Mouse (Mus musculus): ENCODE data around the gene B3gat3. TPM values are rescaled to one million over a fixed set of nuclear protein-coding genes. Genes with fewer than 3 reads are reported as not detected.
"Not testable (repeated sequence)": the region's sequence is repeated elsewhere in the genome, so short reads cannot be mapped to it uniquely, and the experiment has no call there.

Gene B3gat3
- polyA plus RNA-seq (2015; fragmentation: Nextera tagmentation; extraction: Ambion mirVana) = 19.8 and 20.5 TPM in 2 replicates

DNA sequence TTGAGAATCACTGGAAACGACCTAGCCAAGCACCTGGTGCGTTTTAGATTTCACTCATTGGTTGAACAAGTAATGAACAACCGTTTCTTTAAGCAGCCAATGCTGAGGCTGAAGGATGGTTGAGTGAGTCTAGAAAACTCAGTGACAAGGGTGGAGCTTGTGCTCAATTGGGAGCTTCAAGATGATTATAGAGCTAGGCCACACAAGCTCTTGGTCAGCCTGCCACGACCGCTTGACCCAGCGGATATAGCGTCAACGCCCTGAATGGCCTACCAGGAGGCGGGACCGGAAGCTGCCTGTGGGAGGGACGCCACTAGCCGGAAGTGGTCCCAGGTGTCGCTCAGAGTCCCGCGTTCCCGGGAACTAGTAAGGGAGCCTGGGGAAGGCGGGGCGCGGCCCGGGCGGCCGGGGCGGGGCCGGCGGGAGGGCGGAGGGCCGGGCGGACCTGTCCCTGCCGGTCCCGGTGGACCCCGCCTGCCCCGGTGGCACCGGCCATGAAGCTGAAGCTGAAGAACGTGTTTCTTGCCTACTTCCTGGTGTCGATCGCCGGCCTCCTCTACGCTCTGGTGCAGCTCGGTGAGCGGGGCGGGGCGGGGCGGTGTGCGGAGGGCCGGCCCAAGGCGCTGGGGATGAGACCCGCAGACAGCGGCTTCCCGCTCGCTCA lies at the start of gene B3gat3:
TSS of gene B3gat3 (plus strand) at position 302 of the 664 bp plus-strand sequence.
- H3K4me3 ChIP-seq (ENCODE audit: low read depth, low read length) = peak within 1 kb of the TSS; percentile 87
- WGBS (ENCODE audit: insufficient replicate concordance) = under 1% methylated on average over 48 of the region's 50 CpGs
- H3K27ac ChIP-seq (ENCODE audit: low read length) = peak within 1 kb of the TSS; percentile 96
- peaks cover 16% of the 10 kb centered on the region for H3K4me1 ChIP-seq (ENCODE audit: control insufficient read depth, low read depth, low read length)
- peaks cover 12% of the 10 kb centered on the region for H3K36me3 ChIP-seq (ENCODE audit: control insufficient read depth, insufficient read depth)
- H3K27me3 ChIP-seq (ENCODE audit: control insufficient read depth, insufficient read depth, low read depth, low read length) = no peaks in the 10 kb centered on the region
- H3K9me3 ChIP-seq (replicated peaks; ENCODE audit: control insufficient read depth, low read length) = no peaks in the 10 kb centered on the region
- peak; percentile 96 for ATAC-seq (ENCODE audit: low read depth)
- peak within 1 kb of the TSS; percentile 90 for H3K9ac ChIP-seq (ENCODE audit: low read depth, low read length)
- peak within 1 kb of the TSS; percentile 92 for H3K4me2 ChIP-seq (ENCODE audit: low read depth, low read length)

DNA sequence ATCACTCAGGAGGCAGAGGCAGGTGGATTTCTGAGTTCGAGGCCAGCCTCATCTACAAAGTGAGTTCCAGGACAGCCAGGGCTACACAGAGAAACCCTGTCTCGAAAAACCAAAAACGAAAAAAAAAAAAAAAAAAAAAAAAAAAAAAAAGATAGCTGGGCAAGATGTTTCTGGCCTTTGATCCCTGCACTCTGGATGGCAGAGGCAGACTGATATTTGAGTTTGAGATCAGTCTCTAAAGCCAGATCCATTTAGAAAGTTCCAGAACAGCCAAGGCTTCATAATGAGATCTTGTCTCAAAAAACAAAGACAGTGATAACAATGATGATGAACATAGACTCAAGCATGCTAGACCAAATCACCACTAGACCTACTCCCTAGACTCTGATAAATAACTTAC lies 49.8 kb upstream of the B3gat3 start:
- peak overlapping the region; percentile 88 for H3K27ac ChIP-seq (ENCODE audit: low read length)
- not testable (repeated sequence) for H3K9me3 ChIP-seq (replicated peaks; ENCODE audit: control insufficient read depth, low read length); H3K9ac ChIP-seq (ENCODE audit: low read depth, low read length); H3K27me3 ChIP-seq (ENCODE audit: control insufficient read depth, insufficient read depth, low read depth, low read length); ATAC-seq (ENCODE audit: low read depth)
- peak overlapping the region; percentile 97 for H3K4me3 ChIP-seq (ENCODE audit: low read depth, low read length)
- peaks cover 19% of the 10 kb centered on the region for H3K4me1 ChIP-seq (ENCODE audit: control insufficient read depth, low read depth, low read length)
- WGBS (ENCODE audit: insufficient replicate concordance) = 55% methylated on average over 3 of the region's 3 CpGs
- H3K36me3 ChIP-seq (ENCODE audit: control insufficient read depth, insufficient read depth) = peaks cover 16% of the 10 kb centered on the region
- peak overlapping the region; percentile 89 for H3K4me2 ChIP-seq (ENCODE audit: low read depth, low read length)

- H3K27me3 ChIP-seq (ENCODE audit: control insufficient read depth, insufficient read depth, low read depth, low read length) = no peaks in the 10 kb centered on the region
- H3K27ac ChIP-seq (ENCODE audit: low read length) = peak overlapping the region; percentile 88
- no peak for ATAC-seq (ENCODE audit: low read depth)
- H3K4me2 ChIP-seq (ENCODE audit: low read depth, low read length) = peak overlapping the region; percentile 89
- peak overlapping the region; percentile 98 for H3K9ac ChIP-seq (ENCODE audit: low read depth, low read length)
- H3K4me1 ChIP-seq (ENCODE audit: control insufficient read depth, low read depth, low read length) = peaks cover 19% of the 10 kb centered on the region
- peak overlapping the region; percentile 97 for H3K4me3 ChIP-seq (ENCODE audit: low read depth, low read length)
- peaks cover 20% of the 10 kb centered on the region for H3K36me3 ChIP-seq (ENCODE audit: control insufficient read depth, insufficient read depth)
- 25% methylated on average over 9 of the region's 9 CpGs for WGBS (ENCODE audit: insufficient replicate concordance)
- H3K9me3 ChIP-seq (replicated peaks; ENCODE audit: control insufficient read depth, low read length) = no peaks in the 10 kb centered on the region
These were observed 49.3 kb upstream of the B3gat3 start for GRCm38 (mm10) chr19:8870838-8871237.

DNA sequence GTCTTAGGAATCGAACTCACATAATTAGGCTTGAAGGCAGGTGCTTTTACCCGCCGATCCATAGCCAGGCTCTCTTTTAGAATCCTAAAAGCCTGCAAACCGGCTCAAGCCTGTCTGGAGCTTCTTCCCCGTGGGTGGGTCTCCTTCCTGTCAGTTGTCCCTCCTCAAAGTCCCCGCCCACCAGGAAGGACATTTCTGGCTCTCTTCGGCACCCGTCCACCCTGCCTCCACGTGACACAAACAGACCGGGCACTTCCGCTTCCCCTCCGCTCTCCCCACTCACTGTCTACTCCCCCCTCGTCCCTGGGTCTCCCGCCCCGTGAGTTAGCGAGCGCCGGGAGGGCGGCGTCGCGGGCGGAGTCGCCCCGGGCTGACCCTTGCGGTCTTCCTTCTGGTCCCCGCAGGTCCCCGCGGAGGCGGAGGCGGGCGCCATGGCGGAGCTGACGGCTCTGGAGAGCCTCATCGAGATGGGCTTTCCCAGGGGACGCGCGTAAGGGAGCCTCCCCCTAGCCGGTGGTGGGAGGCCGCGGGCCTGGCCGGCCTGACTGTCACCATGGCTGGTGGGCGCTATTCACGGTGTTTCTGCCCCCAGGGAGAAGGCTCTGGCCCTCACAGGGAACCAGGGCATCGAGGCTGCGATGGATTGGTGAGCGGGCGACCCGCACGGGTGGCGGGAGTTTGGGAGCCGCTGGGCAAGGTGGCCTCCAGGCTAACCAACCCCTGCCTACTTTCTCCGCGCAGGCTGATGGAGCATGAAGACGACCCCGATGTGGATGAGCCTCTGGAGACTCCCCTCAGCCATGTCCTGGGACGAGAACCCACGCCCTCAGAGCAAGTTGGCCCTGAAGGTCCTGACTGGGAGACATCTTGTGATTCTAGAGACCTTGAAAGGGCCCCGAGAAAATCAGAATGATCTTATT lies 48.6 kb upstream of the B3gat3 start, which contains the start of gene Ubxn1:
TSS of gene Ubxn1 (plus strand) at position 230 of the 920 bp plus-strand sequence.
- ATAC-seq (ENCODE audit: low read depth) = peak; percentile 98
- WGBS (ENCODE audit: insufficient replicate concordance) = under 1% methylated on average over 59 of the region's 59 CpGs
- Histone ChIP-seq H3K9ac (ENCODE audit: low read depth, low read length) (peak within 1 kb of the TSS; percentile 98), H3K4me3 (ENCODE audit: low read depth, low read length) (peak within 1 kb of the TSS; percentile 97), H3K4me2 (ENCODE audit: low read depth, low read length) (peak within 1 kb of the TSS; percentile 89), H3K27me3 (ENCODE audit: control insufficient read depth, insufficient read depth, low read depth, low read length) (no peaks in the 10 kb centered on the region), H3K27ac (ENCODE audit: low read length) (peak within 1 kb of the TSS; percentile 88), H3K9me3 (replicated peaks; ENCODE audit: control insufficient read depth, low read length) (no peaks in the 10 kb centered on the region), H3K4me1 (ENCODE audit: control insufficient read depth, low read depth, low read length) (peaks cover 19% of the 10 kb centered on the region), H3K36me3 (ENCODE audit: control insufficient read depth, insufficient read depth) (peaks cover 26% of the 10 kb centered on the region)

DNA sequence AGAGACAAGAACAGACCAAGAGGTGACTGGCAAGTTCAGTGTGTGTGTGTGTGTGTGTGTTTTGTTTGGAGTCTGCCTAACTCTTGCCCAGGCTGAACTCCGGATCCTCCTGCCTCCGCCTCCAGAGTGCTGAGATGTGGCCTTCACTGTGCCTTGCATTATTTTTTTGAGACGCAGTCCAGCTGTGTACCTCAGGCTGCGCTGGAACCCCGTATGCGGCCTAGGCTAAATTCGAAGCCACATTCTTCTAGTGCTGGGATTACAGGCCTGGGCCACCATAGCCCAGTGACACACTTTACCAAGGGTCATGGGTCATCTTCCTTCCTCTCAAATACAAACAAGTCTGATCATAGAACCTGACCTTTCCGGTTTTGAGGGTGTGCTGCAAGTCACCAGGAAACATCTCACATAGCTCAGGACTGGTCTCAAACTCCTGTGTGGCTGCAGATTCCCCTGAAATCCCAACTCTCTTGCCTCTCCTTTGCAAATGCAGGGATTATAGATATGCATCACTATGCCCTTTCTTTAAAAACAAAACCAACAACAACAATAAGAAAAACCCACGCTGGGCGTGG lies 47.8 kb upstream of the B3gat3 start:
- peaks cover 31% of the 10 kb centered on the region for H3K36me3 ChIP-seq (ENCODE audit: control insufficient read depth, insufficient read depth)
- no peaks in the 10 kb centered on the region for H3K27me3 ChIP-seq (ENCODE audit: control insufficient read depth, insufficient read depth, low read depth, low read length)
- peak overlapping the region; percentile 98 for H3K9ac ChIP-seq (ENCODE audit: low read depth, low read length)
- peak overlapping the region; percentile 89 for H3K4me2 ChIP-seq (ENCODE audit: low read depth, low read length)
- no peak for ATAC-seq (ENCODE audit: low read depth)
- H3K9me3 ChIP-seq (replicated peaks; ENCODE audit: control insufficient read depth, low read length) = no peaks in the 10 kb centered on the region
- H3K4me3 ChIP-seq (ENCODE audit: low read depth, low read length) = peak overlapping the region; percentile 97
- peak overlapping the region; percentile 88 for H3K27ac ChIP-seq (ENCODE audit: low read length)
- 64% methylated on average over 10 of the region's 10 CpGs for WGBS (ENCODE audit: insufficient replicate concordance)
- H3K4me1 ChIP-seq (ENCODE audit: control insufficient read depth, low read depth, low read length) = peaks cover 19% of the 10 kb centered on the region

DNA sequence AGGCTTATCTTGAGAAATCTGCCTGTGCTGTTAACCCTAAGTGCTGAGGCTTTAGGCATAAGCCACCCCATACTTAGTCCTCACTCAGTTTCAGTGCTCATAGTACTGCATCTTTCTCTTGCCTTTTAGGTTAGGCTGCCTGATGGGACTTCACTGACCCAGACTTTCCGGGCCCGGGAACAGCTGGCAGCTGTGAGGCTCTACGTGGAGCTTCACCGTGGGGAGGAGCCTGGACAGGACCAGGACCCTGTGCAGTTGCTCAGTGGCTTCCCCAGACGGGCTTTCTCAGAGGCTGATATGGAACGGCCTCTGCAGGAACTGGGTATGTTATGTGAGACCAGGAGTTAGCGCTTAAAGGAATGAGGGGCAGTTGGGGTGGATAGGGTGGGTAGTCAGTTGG lies 45.1 kb upstream of the B3gat3 start:
- Histone ChIP-seq H3K27ac (ENCODE audit: low read length) (no peak overlapping the region), H3K27me3 (ENCODE audit: control insufficient read depth, insufficient read depth, low read depth, low read length) (no peaks in the 10 kb centered on the region), H3K9ac (ENCODE audit: low read depth, low read length) (no peak overlapping the region), H3K4me3 (ENCODE audit: low read depth, low read length) (no peak overlapping the region), H3K4me2 (ENCODE audit: low read depth, low read length) (no peak overlapping the region), H3K36me3 (ENCODE audit: control insufficient read depth, insufficient read depth) (peaks cover 31% of the 10 kb centered on the region), H3K4me1 (ENCODE audit: control insufficient read depth, low read depth, low read length) (peaks cover 28% of the 10 kb centered on the region), H3K9me3 (replicated peaks; ENCODE audit: control insufficient read depth, low read length) (no peaks in the 10 kb centered on the region)
- ATAC-seq (ENCODE audit: low read depth) = no peak
- WGBS (ENCODE audit: insufficient replicate concordance) = 80% methylated on average over 7 of the region's 7 CpGs

DNA sequence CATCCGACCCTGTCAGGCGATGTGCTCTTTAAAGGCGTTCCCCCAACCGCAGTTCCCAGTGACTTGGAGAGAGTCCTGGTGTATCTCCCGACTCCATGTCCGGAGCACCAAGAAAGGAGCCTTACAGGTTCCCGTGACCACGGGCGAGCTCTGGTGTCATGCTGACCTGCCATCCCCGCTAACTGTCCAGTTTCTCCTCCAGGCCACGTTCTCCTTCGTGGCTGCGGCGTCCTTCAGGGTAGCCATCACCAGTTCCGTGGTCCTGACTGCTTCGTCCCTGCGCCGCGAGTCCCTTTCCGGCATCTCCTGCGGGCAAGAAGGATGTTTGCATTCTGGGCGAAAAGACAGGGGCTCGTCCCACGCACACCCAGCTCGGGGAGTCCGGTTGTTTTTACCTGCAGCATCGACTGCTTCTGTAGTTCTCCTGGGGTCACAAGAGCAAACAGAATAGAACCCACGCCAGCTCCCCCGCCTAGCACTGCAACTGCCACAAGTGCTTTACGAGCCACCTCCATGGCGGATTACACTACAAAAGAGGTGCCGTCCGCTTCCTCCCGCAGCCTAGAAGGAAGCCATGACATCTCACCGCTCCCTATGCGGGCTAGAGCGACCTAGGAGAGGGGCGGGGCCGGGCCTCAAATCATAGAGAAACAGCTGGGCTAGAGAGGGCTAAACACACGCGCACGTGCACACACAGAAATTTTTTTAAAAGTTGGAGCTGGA lies 39.7 kb upstream of the B3gat3 start, which contains the start of gene Uqcc3:
TSS of gene Uqcc3 (minus strand) at position 613 of the 723 bp plus-strand sequence.
- under 1% methylated on average over 42 of the region's 42 CpGs for WGBS (ENCODE audit: insufficient replicate concordance)

GRCm38 (mm10) chr19:8881034-8881392 lies 39.2 kb upstream of the B3gat3 start:
- peaks cover 13% of the 10 kb centered on the region for H3K4me1 ChIP-seq (ENCODE audit: control insufficient read depth, low read depth, low read length)
- peak overlapping the region; percentile 89 for H3K4me3 ChIP-seq (ENCODE audit: low read depth, low read length)
- H3K27ac ChIP-seq (ENCODE audit: low read length) = peak overlapping the region; percentile 81; the same call in 1 of the 2 replicates
- no peak for ATAC-seq (ENCODE audit: low read depth)
- H3K27me3 ChIP-seq (ENCODE audit: control insufficient read depth, insufficient read depth, low read depth, low read length) = no peaks in the 10 kb centered on the region
- H3K4me2 ChIP-seq (ENCODE audit: low read depth, low read length) = peak overlapping the region; percentile 87
- 7% methylated on average over 3 of the region's 3 CpGs for WGBS (ENCODE audit: insufficient replicate concordance)
- H3K36me3 ChIP-seq (ENCODE audit: control insufficient read depth, insufficient read depth) = peaks cover 10% of the 10 kb centered on the region
- H3K9me3 ChIP-seq (replicated peaks; ENCODE audit: control insufficient read depth, low read length) = no peaks in the 10 kb centered on the region
- H3K9ac ChIP-seq (ENCODE audit: low read depth, low read length) = peak overlapping the region; percentile 93

More for the DNA sequence above, 39.7 kb upstream of the B3gat3 start, which contains the start of gene Uqcc3:
- H3K9ac ChIP-seq (ENCODE audit: low read depth, low read length) = peak within 1 kb of the TSS; percentile 93
- peak within 1 kb of the TSS; percentile 89 for H3K4me3 ChIP-seq (ENCODE audit: low read depth, low read length)
- no peaks in the 10 kb centered on the region for H3K9me3 ChIP-seq (replicated peaks; ENCODE audit: control insufficient read depth, low read length)
- H3K27ac ChIP-seq (ENCODE audit: low read length) = peak within 1 kb of the TSS; percentile 81
- H3K36me3 ChIP-seq (ENCODE audit: control insufficient read depth, insufficient read depth) = peaks cover 14% of the 10 kb centered on the region
- H3K27me3 ChIP-seq (ENCODE audit: control insufficient read depth, insufficient read depth, low read depth, low read length) = no peaks in the 10 kb centered on the region
- peak within 1 kb of the TSS; percentile 87 for H3K4me2 ChIP-seq (ENCODE audit: low read depth, low read length)
- peak; percentile 98 for ATAC-seq (ENCODE audit: low read depth)
- H3K4me1 ChIP-seq (ENCODE audit: control insufficient read depth, low read depth, low read length) = peaks cover 13% of the 10 kb centered on the region
